Mouse (Mus musculus) midbrain, embryonic 13.5 days (tissue): ENCODE results near the gene Gdpd2. TPM values are rescaled to one million over a fixed set of nuclear protein-coding genes. Genes with fewer than 3 reads are reported as not detected.

ENCODE experiments used
- ATAC-seq: fragments of 200-750 bp; cut with Nextera tagmentation; 2 replicates; pipeline ENCODE4 v1.8.0; 2017; ENCODE audit warnings: mild to moderate bottlenecking, moderate TSS enrichment, moderate library complexity
- H3K27ac ChIP-seq: fragments of 300-500 bp; sonication (generic); 2 replicates; pipeline ENCODE4 v1.5.1; 2015; ENCODE audit warnings: inconsistent platforms, mild to moderate bottlenecking, moderate library complexity
- H3K27me3 ChIP-seq: fragments of 300-500 bp; sonication (generic); 2 replicates; pipeline ENCODE4 v1.6.1; 2015; ENCODE audit warnings: mild to moderate bottlenecking, inconsistent platforms
- H3K36me3 ChIP-seq: fragments of 300-500 bp; sonication (generic); 2 replicates; pipeline ENCODE4 v1.6.1; 2015; ENCODE audit warnings: mild to moderate bottlenecking, inconsistent platforms
- H3K4me1 ChIP-seq: fragments of 300-500 bp; sonication (generic); replicated peaks from 2 replicates; pipeline ENCODE4 v1.6.1; 2015; ENCODE audit warnings: inconsistent platforms
- H3K4me2 ChIP-seq: fragments of 300-500 bp; sonication (generic); replicated peaks from 2 replicates; pipeline ENCODE4 v1.6.1; 2015; ENCODE audit warnings: moderate library complexity, mild to moderate bottlenecking, inconsistent platforms
- H3K4me3 ChIP-seq: fragments of 300-500 bp; sonication (generic); replicated peaks from 2 replicates; pipeline ENCODE4 v1.5.1; 2015; ENCODE audit warnings: mild to moderate bottlenecking, inconsistent platforms
- H3K9ac ChIP-seq: fragments of 300-500 bp; sonication (generic); replicated peaks from 2 replicates; pipeline ENCODE4 v1.6.1; 2015; ENCODE audit warnings: mild to moderate bottlenecking, inconsistent platforms
- H3K9me3 ChIP-seq: fragments of 300-500 bp; sonication (generic); 2 replicates; pipeline ENCODE4 v1.6.1; 2016; ENCODE audit warnings: mild to moderate bottlenecking, inconsistent platforms
- WGBS: fragments of 180-500 bp; shearing (Covaris S2); methylation state at CpG from one replicate; pipeline ENCODE4 v1.1.7; 2015; 5-methylcytosine and 5-hydroxymethylcytosine counted together
- polyA plus RNA-seq: library from polyadenylated mRNA; unstranded; fragments of >200 nt; fragmentation: Nextera tagmentation; extraction: Ambion mirVana; gene quantifications from 2 replicates; pipeline ENCODE4 v1.2.1, GENCODE M21; 2015

Gdpd2 gene
- polyA plus RNA-seq, 1 experiment from 2014 or later: 26.1 TPM

DNA sequence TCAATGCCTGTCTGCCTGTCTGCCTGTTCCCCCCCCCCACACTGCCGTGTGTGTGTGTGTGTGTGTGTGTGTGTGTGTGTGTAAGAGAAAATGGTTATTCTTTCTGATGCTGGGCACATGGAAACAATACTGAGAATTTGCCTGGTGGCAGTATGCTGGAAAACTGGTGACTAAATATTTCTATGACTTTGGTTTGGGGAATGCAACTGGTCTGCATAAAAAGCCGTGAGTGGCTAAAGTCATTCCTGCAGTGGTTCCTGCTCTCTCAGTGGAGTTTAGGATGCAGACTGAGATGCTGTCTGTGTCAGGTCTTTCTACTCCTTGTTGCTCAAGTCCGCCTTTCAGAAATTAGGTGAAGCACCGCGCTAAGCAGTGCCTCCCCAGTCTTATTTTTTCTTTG, 48.7 kb downstream of the Gdpd2 start:
- Histone ChIP-seq H3K4me3 (peak overlapping the region; percentile 51), H3K9me3 (no peaks in the 10 kb centered on the region), H3K4me1 (peaks cover 35% of the 10 kb centered on the region), H3K9ac (peak overlapping the region; percentile 74), H3K36me3 (no peaks in the 10 kb centered on the region), H3K27ac (0 out of 2 replicates have a peak overlapping the region, but pooled peaks have one; percentile 44), H3K27me3 (no peaks in the 10 kb centered on the region), H3K4me2 (peak overlapping the region; percentile 59)
- WGBS: 29% methylated on average over 5 of the region's 5 CpGs
- no peak for ATAC-seq

Other genes starting within 250 kb of the Gdpd2 start
- gene Igbp1, start 235.6 kb upstream of the Gdpd2 start, polyA plus RNA-seq: 29.0 and 30.1 TPM in 2 replicates
- gene Dgat2l6, start 205.0 kb upstream of the Gdpd2 start, polyA plus RNA-seq: not detected in 2 replicates
- gene Awat1, start 157.6 kb upstream of the Gdpd2 start, polyA plus RNA-seq: not detected in 2 replicates
- not detected in 2 replicates for gene P2ry4, start 135.0 kb upstream of the Gdpd2 start, polyA plus RNA-seq
- 0.27 TPM in 1 of 2 replicates, not detected in the other for gene Arr3, start 124.4 kb upstream of the Gdpd2 start, polyA plus RNA-seq
- gene Kif4, start 104.1 kb upstream of the Gdpd2 start, polyA plus RNA-seq: 13.2 and 14.0 TPM in 2 replicates
- 121 and 135 TPM in 2 replicates for gene Pdzd11, start 103.3 kb upstream of the Gdpd2 start, polyA plus RNA-seq
- gene Dlg3, start 37.8 kb downstream of the Gdpd2 start, polyA plus RNA-seq: 9.4 and 10.8 TPM in 2 replicates